Mouse (Mus musculus) limb, embryonic 12.5 days (tissue): ENCODE measurements around the gene Tm7sf2. TPM values are rescaled to one million over a fixed set of nuclear protein-coding genes. Genes with fewer than 3 reads are reported as not detected.

Source experiments
- ATAC-seq: fragments of 200-750 bp; cut with Nextera tagmentation; 2 replicates; pipeline ENCODE4 v1.8.0; 2017; ENCODE audit warnings: low read depth, moderate TSS enrichment; ENCODE audit not compliant: insufficient number of reproducible peaks, insufficient read depth, low FRiP score, low TSS enrichment
- H3K27ac ChIP-seq: fragments of 300-500 bp; sonication (generic); 2 replicates; pipeline ENCODE4 v1.5.1; 2016; ENCODE audit warnings: mild to moderate bottlenecking, moderate library complexity
- H3K27me3 ChIP-seq: fragments of 300-500 bp; sonication (generic); 2 replicates; pipeline ENCODE4 v1.6.1; 2016; ENCODE audit warnings: mild to moderate bottlenecking, moderate library complexity
- H3K36me3 ChIP-seq: fragments of 300-500 bp; sonication (generic); 2 replicates; pipeline ENCODE4 v1.6.1; 2016; ENCODE audit warnings: mild to moderate bottlenecking, moderate library complexity
- H3K4me1 ChIP-seq: fragments of 300-500 bp; sonication (generic); replicated peaks from 2 replicates; pipeline ENCODE4 v1.6.1; 2016
- H3K4me2 ChIP-seq: fragments of 300-500 bp; sonication (generic); 2 replicates; pipeline ENCODE4 v1.6.1; 2016; ENCODE audit warnings: mild to moderate bottlenecking, moderate library complexity
- H3K4me3 ChIP-seq: fragments of 300-500 bp; sonication (generic); replicated peaks from 2 replicates; pipeline ENCODE4 v1.5.1; 2016; ENCODE audit warnings: mild to moderate bottlenecking
- H3K9ac ChIP-seq: fragments of 300-500 bp; sonication (generic); replicated peaks from 2 replicates; pipeline ENCODE4 v1.6.1; 2016; ENCODE audit warnings: mild to moderate bottlenecking, moderate library complexity
- H3K9me3 ChIP-seq: fragments of 300-500 bp; sonication (generic); 2 replicates; pipeline ENCODE4 v1.6.1; 2016; ENCODE audit warnings: mild to moderate bottlenecking, moderate library complexity
- WGBS: fragments of 180-500 bp; shearing (Covaris S2); methylation state at CpG from one replicate; pipeline ENCODE4 v1.1.7; 2016; 5-methylcytosine and 5-hydroxymethylcytosine counted together
- polyA plus RNA-seq: library from polyadenylated mRNA; unstranded; fragments of >200 nt; fragmentation: Nextera tagmentation; extraction: Ambion mirVana; gene quantifications from 2 replicates; pipeline ENCODE4 v1.2.1, GENCODE M21; 2016

Gene Tm7sf2
- 24.4 and 26.3 TPM in 2 replicates for polyA plus RNA-seq

GRCm38 (mm10) chr19:6067724-6068415 lies at the start of gene Tm7sf2:
Gene Tm7sf2, minus strand, starts transcription at chr19:6068373.
- peak within 1 kb of the TSS; percentile 62 for H3K9ac ChIP-seq
- peaks cover 43% of the 10 kb centered on the region for H3K36me3 ChIP-seq
- 10% methylated on average over 33 of the region's 33 CpGs for WGBS
- peak within 1 kb of the TSS; percentile 50 for H3K4me3 ChIP-seq
- peaks cover 23% of the 10 kb centered on the region for H3K4me1 ChIP-seq
- no peaks in the 10 kb centered on the region for H3K9me3 ChIP-seq
- H3K27ac ChIP-seq = peak within 1 kb of the TSS; percentile 80
- H3K4me2 ChIP-seq = peak within 1 kb of the TSS; percentile 86
- H3K27me3 ChIP-seq = no peaks in the 10 kb centered on the region
- ATAC-seq = peak; percentile 87

- no peak for ATAC-seq
Measured at GRCm38 (mm10) chr19:6117346-6117985, 49.3 kb upstream of the Tm7sf2 start.

GRCm38 (mm10) chr19:6116113-6116850 lies 48.1 kb upstream of the Tm7sf2 start:
- Histone ChIP-seq H3K9me3 (no peaks in the 10 kb centered on the region), H3K9ac (0 out of 2 replicates have a peak overlapping the region, but pooled peaks have one; percentile 18), H3K27me3 (no peaks in the 10 kb centered on the region), H3K4me2 (no peak overlapping the region; the same call in 1 of the 2 replicates), H3K27ac (no peak overlapping the region), H3K36me3 (peaks cover 54% of the 10 kb centered on the region), H3K4me1 (peaks cover 21% of the 10 kb centered on the region), H3K4me3 (no peak overlapping the region)
- 90% methylated on average over 15 of the region's 15 CpGs for WGBS
- no peak for ATAC-seq

More at GRCm38 (mm10) chr19:6117346-6117985, 49.3 kb upstream of the Tm7sf2 start:
- H3K9ac ChIP-seq = peak overlapping the region; percentile 88
- H3K4me1 ChIP-seq = peaks cover 29% of the 10 kb centered on the region
- peaks cover 57% of the 10 kb centered on the region for H3K36me3 ChIP-seq
- H3K27ac ChIP-seq = peak overlapping the region; percentile 97
- H3K27me3 ChIP-seq = no peaks in the 10 kb centered on the region
- peak overlapping the region; percentile 88 for H3K4me2 ChIP-seq
- peak overlapping the region; percentile 91 for H3K4me3 ChIP-seq
- WGBS = 4% methylated on average over 32 of the region's 32 CpGs
- no peaks in the 10 kb centered on the region for H3K9me3 ChIP-seq

- WGBS = 69% methylated on average over 6 of the region's 6 CpGs
- Histone ChIP-seq H3K9me3 (no peaks in the 10 kb centered on the region), H3K4me1 (peaks cover 11% of the 10 kb centered on the region), H3K4me2 (no peak overlapping the region), H3K36me3 (peaks cover 44% of the 10 kb centered on the region), H3K4me3 (no peak overlapping the region), H3K9ac (no peak overlapping the region), H3K27me3 (no peaks in the 10 kb centered on the region), H3K27ac (no peak overlapping the region)
- ATAC-seq = no peak
Measured at GRCm38 (mm10) chr19:6113116-6113515, 44.9 kb upstream of the Tm7sf2 start.

- 80% methylated on average over 7 of the region's 7 CpGs for WGBS
- no peak within 1 kb of the TSS for H3K27ac ChIP-seq
Measured at GRCm38 (mm10) chr19:6105586-6105985, 37.4 kb upstream of the Tm7sf2 start, which contains the start of gene Naaladl1. Gene Naaladl1, plus strand, starts transcription at chr19:6105782.

GRCm38 (mm10) chr19:6104476-6104875 lies 36.3 kb upstream of the Tm7sf2 start:
- Histone ChIP-seq H3K27me3 (no peaks in the 10 kb centered on the region), H3K36me3 (peaks cover 6% of the 10 kb centered on the region; the same call in 1 of the 2 replicates), H3K9me3 (no peaks in the 10 kb centered on the region), H3K27ac (no peak overlapping the region), H3K4me3 (no peak overlapping the region), H3K9ac (no peak overlapping the region), H3K4me2 (no peak overlapping the region), H3K4me1 (no peaks in the 10 kb centered on the region)
- 77% methylated on average over 4 of the region's 4 CpGs for WGBS
- ATAC-seq = no peak

More at GRCm38 (mm10) chr19:6105586-6105985, 37.4 kb upstream of the Tm7sf2 start, which contains the start of gene Naaladl1:
- Histone ChIP-seq H3K4me1 (no peaks in the 10 kb centered on the region), H3K27me3 (no peaks in the 10 kb centered on the region), H3K36me3 (no peaks in the 10 kb centered on the region; the same call in 1 of the 2 replicates), H3K4me3 (no peak within 1 kb of the TSS), H3K9ac (no peak within 1 kb of the TSS), H3K9me3 (no peaks in the 10 kb centered on the region), H3K4me2 (no peak within 1 kb of the TSS)
- no peak for ATAC-seq

- 84% methylated on average over 6 of the region's 6 CpGs for WGBS
- H3K4me3 ChIP-seq = no peak overlapping the region
- H3K4me2 ChIP-seq = no peak overlapping the region
- H3K4me1 ChIP-seq = no peaks in the 10 kb centered on the region
- ATAC-seq = no peak
- no peaks in the 10 kb centered on the region for H3K9me3 ChIP-seq
- no peak overlapping the region for H3K9ac ChIP-seq
- no peak overlapping the region for H3K27ac ChIP-seq
- peaks cover 16% of the 10 kb centered on the region for H3K36me3 ChIP-seq
- H3K27me3 ChIP-seq = no peaks in the 10 kb centered on the region
Measured at GRCm38 (mm10) chr19:6102169-6102853, 34.1 kb upstream of the Tm7sf2 start.

- WGBS = 29% methylated on average over 6 of the region's 6 CpGs
Measured at GRCm38 (mm10) chr19:6101186-6101585, 33.0 kb upstream of the Tm7sf2 start.

GRCm38 (mm10) chr19:6097847-6098246 lies 29.7 kb upstream of the Tm7sf2 start:
- Histone ChIP-seq H3K4me2 (no peak overlapping the region), H3K9ac (no peak overlapping the region), H3K9me3 (no peaks in the 10 kb centered on the region), H3K36me3 (peaks cover 48% of the 10 kb centered on the region), H3K27me3 (no peaks in the 10 kb centered on the region), H3K27ac (no peak overlapping the region), H3K4me3 (no peak overlapping the region), H3K4me1 (no peaks in the 10 kb centered on the region)
- no peak for ATAC-seq
- WGBS = 88% methylated on average over 3 of the region's 3 CpGs

More at GRCm38 (mm10) chr19:6101186-6101585, 33.0 kb upstream of the Tm7sf2 start:
- Histone ChIP-seq H3K4me2 (no peak overlapping the region), H3K36me3 (peaks cover 25% of the 10 kb centered on the region), H3K27me3 (no peaks in the 10 kb centered on the region), H3K9me3 (no peaks in the 10 kb centered on the region), H3K4me3 (no peak overlapping the region), H3K9ac (no peak overlapping the region), H3K27ac (no peak overlapping the region), H3K4me1 (no peaks in the 10 kb centered on the region)
- ATAC-seq = no peak

GRCm38 (mm10) chr19:6094119-6094518 lies 25.9 kb upstream of the Tm7sf2 start, which contains the start of gene AC131692.1:
Gene AC131692.1, plus strand, starts transcription at chr19:6094419.
- Histone ChIP-seq H3K27me3 (no peaks in the 10 kb centered on the region), H3K9ac (no peak within 1 kb of the TSS), H3K36me3 (peaks cover 78% of the 10 kb centered on the region), H3K27ac (no peak within 1 kb of the TSS), H3K4me3 (no peak within 1 kb of the TSS), H3K9me3 (no peaks in the 10 kb centered on the region), H3K4me2 (no peak within 1 kb of the TSS), H3K4me1 (no peaks in the 10 kb centered on the region)
- ATAC-seq = no peak
- WGBS = 92% methylated on average over 7 of the region's 7 CpGs
